Mouse (Mus musculus): Measurements from ENCODE around the gene Lgals2. TPM values are rescaled to one million over a fixed set of nuclear protein-coding genes. Genes with fewer than 3 reads are reported as not detected.

Lgals2 gene
- polyA plus RNA-seq, 1 experiment, result 0.32 TPM

GRCm38 (mm10) chr15:78863852-78864253 lies 8.5 kb upstream of the Lgals2 start:
- DNase-seq (ENCODE audit: low read depth in 1 of 2, low spot score in 2 of 2), result no peak
- Histone ChIP-seq H3K36me3 (ENCODE audit: control insufficient read depth, insufficient read depth, low read length) (no peaks in the 10 kb centered on the region), H3K27ac (ENCODE audit: insufficient read depth, low read length) (peak overlapping the region; percentile 48), H3K4me3 (ENCODE audit: extremely low read depth, insufficient read depth, insufficient read length) (no peak overlapping the region), H3K27me3 (ENCODE audit: control insufficient read depth, insufficient read depth, low read length) (no peaks in the 10 kb centered on the region), H3K4me1 (ENCODE audit: control insufficient read depth, insufficient read depth, insufficient read length) (peaks cover 6% of the 10 kb centered on the region; the same call in 1 of the 2 replicates)
- WGBS, result 41% methylated on average over 13 of the region's 13 CpGs
- TF ChIP-seq POLR2A (IDR thresholded peaks at IDR 0.05; ENCODE audit: low read depth, low read length), result no peak

- Histone ChIP-seq H3K27ac (ENCODE audit: insufficient read depth, low read length) (no peak overlapping the region), H3K36me3 (ENCODE audit: control insufficient read depth, insufficient read depth, low read length) (no peaks in the 10 kb centered on the region), H3K4me1 (ENCODE audit: control insufficient read depth, insufficient read depth, insufficient read length) (peaks cover 6% of the 10 kb centered on the region; the same call in 1 of the 2 replicates), H3K27me3 (ENCODE audit: control insufficient read depth, insufficient read depth, low read length) (no peaks in the 10 kb centered on the region), H3K4me3 (ENCODE audit: extremely low read depth, insufficient read depth, insufficient read length) (no peak overlapping the region)
- no peak for DNase-seq (ENCODE audit: low read depth in 1 of 2, low spot score in 2 of 2)
- WGBS, result 70% methylated on average over 2 of the region's 2 CpGs
- TF ChIP-seq CTCF (IDR thresholded peaks at IDR 0.05; ENCODE audit: extremely low read depth, insufficient read depth, insufficient read length, insufficient replicate concordance) (no peak), POLR2A (IDR thresholded peaks at IDR 0.05; ENCODE audit: low read depth, low read length) (no peak)
Observed at GRCm38 (mm10) chr15:78863154-78863553, 7.8 kb upstream of the Lgals2 start.

GRCm38 (mm10) chr15:78862280-78862679 lies 7.0 kb upstream of the Lgals2 start:
- no peaks in the 10 kb centered on the region for H3K36me3 ChIP-seq (ENCODE audit: control insufficient read depth, insufficient read depth, low read length)
- H3K4me3 ChIP-seq (ENCODE audit: extremely low read depth, insufficient read depth, insufficient read length), result no peak overlapping the region
- H3K27ac ChIP-seq (ENCODE audit: insufficient read depth, low read length), result peak overlapping the region; percentile 36; the same call in 1 of the 2 replicates
- H3K27me3 ChIP-seq (ENCODE audit: control insufficient read depth, insufficient read depth, low read length), result no peaks in the 10 kb centered on the region
- DNase-seq (ENCODE audit: low read depth in 1 of 2, low spot score in 2 of 2), result no peak
- H3K4me1 ChIP-seq (ENCODE audit: control insufficient read depth, insufficient read depth, insufficient read length), result peaks cover 6% of the 10 kb centered on the region; the same call in 1 of the 2 replicates
- TF ChIP-seq CTCF (IDR thresholded peaks at IDR 0.05; ENCODE audit: extremely low read depth, insufficient read depth, insufficient read length, insufficient replicate concordance) (no peak), POLR2A (IDR thresholded peaks at IDR 0.05; ENCODE audit: low read depth, low read length) (no peak)
- 48% methylated on average over 5 of the region's 5 CpGs for whole genome bisulfite sequencing

GRCm38 (mm10) chr15:78859714-78860113 lies 4.4 kb upstream of the Lgals2 start:
- TF ChIP-seq POLR2A (IDR thresholded peaks at IDR 0.05; ENCODE audit: low read depth, low read length) (no peak), CTCF (IDR thresholded peaks at IDR 0.05; ENCODE audit: extremely low read depth, insufficient read depth, insufficient read length, insufficient replicate concordance) (no peak)
- Histone ChIP-seq H3K27me3 (ENCODE audit: control insufficient read depth, insufficient read depth, low read length) (no peaks in the 10 kb centered on the region), H3K27ac (ENCODE audit: insufficient read depth, low read length) (no peak overlapping the region), H3K4me1 (ENCODE audit: control insufficient read depth, insufficient read depth, insufficient read length) (peaks cover 6% of the 10 kb centered on the region; the same call in 1 of the 2 replicates), H3K36me3 (ENCODE audit: control insufficient read depth, insufficient read depth, low read length) (no peaks in the 10 kb centered on the region), H3K4me3 (ENCODE audit: extremely low read depth, insufficient read depth, insufficient read length) (no peak overlapping the region)
- WGBS, result 40% methylated on average over 6 of the region's 6 CpGs
- DNase-seq (ENCODE audit: low read depth in 1 of 2, low spot score in 2 of 2), result peak in 1 of 2 experiments; percentile 23

- peaks cover 6% of the 10 kb centered on the region; the same call in 1 of the 2 replicates for H3K4me1 ChIP-seq (ENCODE audit: control insufficient read depth, insufficient read depth, insufficient read length)
- no peak overlapping the region for H3K27ac ChIP-seq (ENCODE audit: insufficient read depth, low read length)
- DNase-seq (ENCODE audit: low read depth in 1 of 2, low spot score in 2 of 2), result no peak
- no peaks in the 10 kb centered on the region for H3K27me3 ChIP-seq (ENCODE audit: control insufficient read depth, insufficient read depth, low read length)
- no peaks in the 10 kb centered on the region for H3K36me3 ChIP-seq (ENCODE audit: control insufficient read depth, insufficient read depth, low read length)
- 82% methylated on average over 4 of the region's 4 CpGs for WGBS
- no peak overlapping the region for H3K4me3 ChIP-seq (ENCODE audit: extremely low read depth, insufficient read depth, insufficient read length)
- TF ChIP-seq CTCF (IDR thresholded peaks at IDR 0.05; ENCODE audit: extremely low read depth, insufficient read depth, insufficient read length, insufficient replicate concordance) (no peak), POLR2A (IDR thresholded peaks at IDR 0.05; ENCODE audit: low read depth, low read length) (no peak)
Observed at GRCm38 (mm10) chr15:78859311-78859710, 4.0 kb upstream of the Lgals2 start.

GRCm38 (mm10) chr15:78857009-78857408 lies 1.7 kb upstream of the Lgals2 start:
- Histone ChIP-seq H3K4me3 (ENCODE audit: extremely low read depth, insufficient read depth, insufficient read length) (no peak overlapping the region), H3K4me1 (ENCODE audit: control insufficient read depth, insufficient read depth, insufficient read length) (peaks cover 6% of the 10 kb centered on the region; the same call in 1 of the 2 replicates), H3K36me3 (ENCODE audit: control insufficient read depth, insufficient read depth, low read length) (no peaks in the 10 kb centered on the region), H3K27me3 (ENCODE audit: control insufficient read depth, insufficient read depth, low read length) (no peaks in the 10 kb centered on the region), H3K27ac (ENCODE audit: insufficient read depth, low read length) (no peak overlapping the region)
- TF ChIP-seq POLR2A (IDR thresholded peaks at IDR 0.05; ENCODE audit: low read depth, low read length) (no peak), CTCF (IDR thresholded peaks at IDR 0.05; ENCODE audit: extremely low read depth, insufficient read depth, insufficient read length, insufficient replicate concordance) (no peak)
- WGBS, result 69% methylated on average over 7 of the region's 7 CpGs
- DNase-seq (ENCODE audit: low read depth in 1 of 2, low spot score in 2 of 2), result no peak

GRCm38 (mm10) chr15:78851505-78852153 lies 3.7 kb downstream of the Lgals2 start:
- TF ChIP-seq POLR2A (IDR thresholded peaks at IDR 0.05; ENCODE audit: low read depth, low read length) (no peak), CTCF (IDR thresholded peaks at IDR 0.05; ENCODE audit: extremely low read depth, insufficient read depth, insufficient read length, insufficient replicate concordance) (peak; percentile 85)
- Histone ChIP-seq H3K4me3 (ENCODE audit: extremely low read depth, insufficient read depth, insufficient read length) (no peak overlapping the region), H3K36me3 (ENCODE audit: control insufficient read depth, insufficient read depth, low read length) (no peaks in the 10 kb centered on the region), H3K4me1 (ENCODE audit: control insufficient read depth, insufficient read depth, insufficient read length) (no peaks in the 10 kb centered on the region), H3K27ac (ENCODE audit: insufficient read depth, low read length) (no peak overlapping the region), H3K27me3 (ENCODE audit: control insufficient read depth, insufficient read depth, low read length) (no peaks in the 10 kb centered on the region)
- DNase-seq (ENCODE audit: low read depth in 1 of 2, low spot score in 2 of 2), result peak; percentile 65 to 83
- 13% methylated on average over 13 of the region's 13 CpGs for WGBS
